Mouse (Mus musculus) left cerebral cortex, postnatal 36 days (tissue): ENCODE measurements around the gene Socs7. TPM values are rescaled to one million over a fixed set of nuclear protein-coding genes. Genes with fewer than 3 reads are reported as not detected.
A peak's percentile ranks its signal among the peaks of the same experiment; 100 is the strongest.

Source experiments
- DNase-seq, 2 experiments: peaks; one replicate each; pipeline ENCODE4 v3.0.0; 2021 to 2022; ENCODE audit warnings: low spot score in 2 of 2, mixed read lengths in 1 of 2
- intact Hi-C: fragments of 180-260 bp; cut with DNase I; formaldehyde crosslinking; loops from one replicate; pipeline ENCODE4 v1.15.1; 2025
- total RNA-seq, 2 experiments: library from RNA; stranded (reverse); gene quantifications; 2 replicates each; pipeline ENCODE4 v1.2.3; 2021

The Socs7 gene
- total RNA-seq, 2 experiments from 2014 or later: 78.0 to 87.2 TPM

GRCm38 (mm10) chr11:97408171-97408570, 45.8 kb downstream of the Socs7 start:
- DNase-seq: peak in 1 of 2 experiments; percentile 57
- intact Hi-C loops: loop anchor here (1.0 kb wide), 1 partner anchor 61 kb away; no protein-coding TSS in a partner anchor

GRCm38 (mm10) chr11:97410958-97411357, 48.6 kb downstream of the Socs7 start:
- intact Hi-C loops: no loop called here

GRCm38 (mm10) chr11:97412117-97412516, 49.8 kb downstream of the Socs7 start:
- intact Hi-C loops: no loop called here
- no peak for DNase-seq

More at GRCm38 (mm10) chr11:97410958-97411357, 48.6 kb downstream of the Socs7 start:
- DNase-seq: no peak

- intact Hi-C loops: no loop called here
- DNase-seq: no peak
Observed at GRCm38 (mm10) chr11:97412808-97413347, 50.5 kb downstream of the Socs7 start.

GRCm38 (mm10) chr11:97415330-97415711, 53.0 kb downstream of the Socs7 start, which contains the start of gene Arhgap23:
Gene Arhgap23 (plus strand): TSS chr11:97415533.
- no peak for DNase-seq
- intact Hi-C loops: no loop called here

- DNase-seq: no peak
- intact Hi-C loops: no loop called here
Observed at GRCm38 (mm10) chr11:97415712-97416636, 53.6 kb downstream of the Socs7 start.

GRCm38 (mm10) chr11:97416637-97417035, 54.3 kb downstream of the Socs7 start:
- intact Hi-C loops: no loop called here

GRCm38 (mm10) chr11:97418834-97419539, 56.6 kb downstream of the Socs7 start:
- intact Hi-C loops: no loop called here
- no peak for DNase-seq

More at GRCm38 (mm10) chr11:97416637-97417035, 54.3 kb downstream of the Socs7 start:
- DNase-seq: no peak

GRCm38 (mm10) chr11:97419540-97419900, 57.2 kb downstream of the Socs7 start:
- no peak for DNase-seq
- intact Hi-C loops: no loop called here

GRCm38 (mm10) chr11:97422507-97422906, 60.2 kb downstream of the Socs7 start:
- intact Hi-C loops: no loop called here
- DNase-seq: no peak

GRCm38 (mm10) chr11:97424092-97424692, 61.8 kb downstream of the Socs7 start:
- DNase-seq: no peak
- intact Hi-C loops: no loop called here

GRCm38 (mm10) chr11:97424802-97425201, 62.5 kb downstream of the Socs7 start:
- intact Hi-C loops: no loop called here
- DNase-seq: no peak

GRCm38 (mm10) chr11:97427794-97428725, 65.7 kb downstream of the Socs7 start:
- peak in 1 of 2 experiments; percentile 71 for DNase-seq
- intact Hi-C loops: no loop called here

GRCm38 (mm10) chr11:97428726-97429077, 66.4 kb downstream of the Socs7 start:
- intact Hi-C loops: no loop called here
- DNase-seq: no peak

- DNase-seq: no peak
- intact Hi-C loops: no loop called here
Observed at GRCm38 (mm10) chr11:97429615-97430014, 67.3 kb downstream of the Socs7 start.

- intact Hi-C loops: loop anchor here (2.0 kb wide), 1 partner anchor 37 kb away; no protein-coding TSS in a partner anchor
- DNase-seq: no peak
Observed at GRCm38 (mm10) chr11:97432015-97432414, 69.7 kb downstream of the Socs7 start.

- no peak for DNase-seq
- intact Hi-C loops: loop anchor here (2.0 kb wide), 1 partner anchor 36 kb away; no protein-coding TSS in a partner anchor
Observed at GRCm38 (mm10) chr11:97432983-97433539, 70.7 kb downstream of the Socs7 start.

GRCm38 (mm10) chr11:97434121-97434520, 71.8 kb downstream of the Socs7 start:
- intact Hi-C loops: no loop called here
- DNase-seq: no peak
